Mouse (Mus musculus) hindbrain, embryonic 11.5 days (tissue): ENCODE results near the gene Gpnmb. TPM values are rescaled to one million over a fixed set of nuclear protein-coding genes. Genes with fewer than 3 reads are reported as not detected.

Experiments used
- ATAC-seq: fragments of 200-750 bp; cut with Nextera tagmentation; 2 replicates; pipeline ENCODE4 v1.8.0; 2017; ENCODE audit warnings: mild to moderate bottlenecking, moderate TSS enrichment, moderate library complexity; ENCODE audit not compliant: low FRiP score
- DNase-seq: peaks from one replicate; pipeline ENCODE4 v3.0.0-alpha.2; 2015; ENCODE audit warnings: low spot score
- H3K27ac ChIP-seq: fragments of 300-500 bp; sonication (generic); 2 replicates; pipeline ENCODE4 v1.5.1; 2014; ENCODE audit warnings: mild to moderate bottlenecking, low read depth, low read length
- H3K27me3 ChIP-seq: fragments of 300-500 bp; sonication (generic); 2 replicates; pipeline ENCODE4 v1.6.1; 2014; ENCODE audit warnings: mild to moderate bottlenecking, low read length, moderate library complexity, mixed read lengths; ENCODE audit not compliant: control insufficient read depth, insufficient read depth
- H3K36me3 ChIP-seq: fragments of 300-500 bp; sonication (generic); 2 replicates; pipeline ENCODE4 v1.6.1; 2014; ENCODE audit warnings: mild to moderate bottlenecking, low read length, moderate library complexity, mixed read lengths; ENCODE audit not compliant: control insufficient read depth, insufficient read depth
- H3K4me1 ChIP-seq: fragments of 300-500 bp; sonication (generic); replicated peaks from 2 replicates; pipeline ENCODE4 v1.6.1; 2014; ENCODE audit warnings: low read length, mixed read lengths; ENCODE audit not compliant: control insufficient read depth, insufficient read depth
- H3K4me2 ChIP-seq: fragments of 300-500 bp; sonication (generic); replicated peaks from 2 replicates; pipeline ENCODE4 v1.6.1; 2014; ENCODE audit warnings: mild to moderate bottlenecking, low read depth, low read length
- H3K4me3 ChIP-seq: fragments of 300-500 bp; sonication (generic); 2 replicates; pipeline ENCODE4 v1.5.1; 2014; ENCODE audit warnings: low read depth, low read length
- H3K9ac ChIP-seq: fragments of 300-500 bp; sonication (generic); 2 replicates; pipeline ENCODE4 v1.6.1; 2014; ENCODE audit warnings: low read depth, low read length
- H3K9me3 ChIP-seq: fragments of 300-500 bp; sonication (generic); 2 replicates; pipeline ENCODE4 v1.6.1; 2016; ENCODE audit warnings: low read length; ENCODE audit not compliant: control insufficient read depth
- WGBS: fragments of 180-500 bp; shearing (Covaris S2); extraction: QIAGEN DNeasy Blood & Tissue Kit; methylation state at CpG from one replicate; pipeline ENCODE4 v1.1.7; 2014; 5-methylcytosine and 5-hydroxymethylcytosine counted together
- polyA plus RNA-seq: library from polyadenylated mRNA; unstranded; fragments of >200 nt; fragmentation: Nextera tagmentation; extraction: Ambion mirVana; gene quantifications from 2 replicates; pipeline ENCODE4 v1.2.1, GENCODE M21; 2014

The Gpnmb gene
- polyA plus RNA-seq = 0.76 and 1.0 TPM in 2 replicates

GRCm38 (mm10) chr6:49036275-49037267 lies at the start of gene Gpnmb:
TSS of gene Gpnmb (plus strand) at chr6:49036546.
- ATAC-seq = no peak
- Histone ChIP-seq H3K27ac (no peak within 1 kb of the TSS), H3K27me3 (no peaks in the 10 kb centered on the region; the same call in 1 of the 2 replicates), H3K36me3 (no peaks in the 10 kb centered on the region), H3K4me3 (no peak within 1 kb of the TSS), H3K4me1 (no peaks in the 10 kb centered on the region), H3K9ac (no peak within 1 kb of the TSS), H3K4me2 (no peak within 1 kb of the TSS), H3K9me3 (no peaks in the 10 kb centered on the region)
- WGBS = 47% methylated on average over 28 of the region's 28 CpGs
- peak; percentile 9 for DNase-seq

DNA sequence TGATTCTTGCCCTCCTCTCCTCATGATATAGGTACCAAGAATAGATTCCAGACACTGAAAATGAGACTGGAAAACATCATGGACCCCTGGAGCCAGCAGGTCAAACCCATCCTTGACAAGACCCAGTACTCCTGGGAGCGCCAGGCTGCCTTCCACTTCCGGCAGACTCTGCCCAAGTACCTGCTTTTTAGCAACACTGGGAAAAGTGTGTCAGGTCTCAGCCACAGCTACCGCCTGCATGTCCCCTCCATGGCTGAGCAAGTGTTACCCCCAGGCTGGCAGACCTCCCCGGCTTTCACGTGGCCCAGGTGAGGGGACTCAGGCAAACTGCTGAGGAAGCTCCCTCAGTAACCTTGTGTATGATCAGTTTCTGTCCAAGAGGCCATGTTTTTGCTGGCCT lies 46.4 kb upstream of the Gpnmb start:
- Histone ChIP-seq H3K9ac (no peak overlapping the region), H3K36me3 (no peaks in the 10 kb centered on the region), H3K4me2 (no peak overlapping the region), H3K27me3 (no peaks in the 10 kb centered on the region), H3K4me3 (no peak overlapping the region), H3K4me1 (no peaks in the 10 kb centered on the region), H3K27ac (no peak overlapping the region), H3K9me3 (no peaks in the 10 kb centered on the region)
- 93% methylated on average over 5 of the region's 5 CpGs for WGBS
- DNase-seq = no peak
- no peak for ATAC-seq

- no peak overlapping the region for H3K4me3 ChIP-seq
- DNase-seq (no peak), ATAC-seq (no peak)
- 79% methylated on average over 4 of the region's 4 CpGs for WGBS
- no peaks in the 10 kb centered on the region for H3K36me3 ChIP-seq
- H3K4me2 ChIP-seq = no peak overlapping the region
- no peak overlapping the region for H3K27ac ChIP-seq
- H3K4me1 ChIP-seq = no peaks in the 10 kb centered on the region
- no peak overlapping the region for H3K9ac ChIP-seq
- H3K9me3 ChIP-seq = no peaks in the 10 kb centered on the region
- no peaks in the 10 kb centered on the region for H3K27me3 ChIP-seq
These were observed 44.4 kb upstream of the Gpnmb start for GRCm38 (mm10) chr6:48991991-48992390.

DNA sequence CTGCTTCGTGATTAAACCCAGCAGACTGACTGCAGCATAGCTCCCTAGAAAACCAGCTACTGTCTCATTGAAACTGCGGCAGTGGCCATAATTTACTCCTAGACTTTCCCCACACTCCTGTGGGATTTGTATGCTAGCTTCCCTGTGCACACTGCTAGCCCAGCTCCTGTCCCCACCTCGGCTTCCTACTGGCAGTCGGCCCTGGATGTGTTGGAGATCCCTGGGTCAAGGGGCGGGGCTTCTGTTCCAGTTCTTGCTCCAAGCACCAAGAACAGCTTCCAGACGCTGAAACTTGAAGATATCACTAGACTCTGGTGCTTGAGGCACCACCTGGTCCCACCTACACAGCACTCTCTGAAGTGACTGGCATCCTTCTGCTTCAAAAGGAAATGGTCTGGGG lies 38.2 kb upstream of the Gpnmb start:
- no peak overlapping the region for H3K4me3 ChIP-seq
- WGBS = 71% methylated on average over 6 of the region's 6 CpGs
- no peaks in the 10 kb centered on the region for H3K9me3 ChIP-seq
- ATAC-seq (no peak), DNase-seq (no peak)
- H3K4me1 ChIP-seq = no peaks in the 10 kb centered on the region
- H3K9ac ChIP-seq = no peak overlapping the region
- no peak overlapping the region for H3K27ac ChIP-seq
- H3K4me2 ChIP-seq = no peak overlapping the region
- H3K27me3 ChIP-seq = no peaks in the 10 kb centered on the region
- no peaks in the 10 kb centered on the region for H3K36me3 ChIP-seq

GRCm38 (mm10) chr6:48998796-48999195 lies 37.5 kb upstream of the Gpnmb start:
- H3K4me3 ChIP-seq = no peak overlapping the region
- H3K9ac ChIP-seq = no peak overlapping the region
- no peak overlapping the region for H3K27ac ChIP-seq
- DNase-seq (no peak), ATAC-seq (no peak)
- H3K36me3 ChIP-seq = no peaks in the 10 kb centered on the region
- no peaks in the 10 kb centered on the region for H3K27me3 ChIP-seq
- no peaks in the 10 kb centered on the region for H3K9me3 ChIP-seq
- WGBS = 88% methylated on average over 4 of the region's 4 CpGs
- H3K4me1 ChIP-seq = no peaks in the 10 kb centered on the region
- H3K4me2 ChIP-seq = no peak overlapping the region

DNA sequence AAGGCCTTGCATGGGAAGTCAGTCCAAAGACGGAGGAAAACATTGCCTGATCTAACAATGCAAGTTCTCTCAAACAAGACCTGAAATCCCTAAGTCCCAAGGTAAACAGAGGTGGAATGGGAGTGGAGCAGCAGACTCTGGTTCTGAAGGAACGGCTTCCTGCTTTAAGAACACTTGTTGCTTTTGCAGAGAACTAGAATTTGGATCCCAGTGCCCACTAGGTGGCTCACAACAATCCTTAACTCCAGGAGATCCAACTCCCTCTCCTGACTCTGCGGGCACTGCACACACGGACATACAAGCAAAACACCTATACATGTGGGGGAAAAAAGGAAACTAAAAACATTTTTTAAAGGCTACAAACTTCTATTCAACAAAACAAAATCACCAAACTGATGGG lies 33.0 kb upstream of the Gpnmb start:
- no peak for DNase-seq
- Histone ChIP-seq H3K9me3 (no peaks in the 10 kb centered on the region), H3K4me2 (no peak overlapping the region), H3K36me3 (no peaks in the 10 kb centered on the region), H3K9ac (no peak overlapping the region), H3K27me3 (no peaks in the 10 kb centered on the region), H3K27ac (no peak overlapping the region), H3K4me3 (no peak overlapping the region), H3K4me1 (no peaks in the 10 kb centered on the region)
- ATAC-seq = no peak
- 62% methylated on average over 4 of the region's 4 CpGs for WGBS

GRCm38 (mm10) chr6:49007981-49008380 lies 28.4 kb upstream of the Gpnmb start:
- Histone ChIP-seq H3K27ac (no peak overlapping the region), H3K4me3 (no peak overlapping the region), H3K4me2 (peak overlapping the region; percentile 34), H3K9me3 (no peaks in the 10 kb centered on the region), H3K9ac (no peak overlapping the region), H3K27me3 (no peaks in the 10 kb centered on the region), H3K4me1 (no peaks in the 10 kb centered on the region), H3K36me3 (no peaks in the 10 kb centered on the region)
- ATAC-seq = no peak
- DNase-seq = peak; percentile 85
- 3% methylated on average over 9 of the region's 9 CpGs for WGBS

GRCm38 (mm10) chr6:49008420-49009160 lies 27.8 kb upstream of the Gpnmb start:
- WGBS = 35% methylated on average over 13 of the region's 13 CpGs
- Histone ChIP-seq H3K4me2 (peak overlapping the region; percentile 34), H3K36me3 (no peaks in the 10 kb centered on the region), H3K4me3 (no peak overlapping the region), H3K4me1 (no peaks in the 10 kb centered on the region), H3K27me3 (no peaks in the 10 kb centered on the region), H3K9me3 (no peaks in the 10 kb centered on the region), H3K9ac (no peak overlapping the region), H3K27ac (no peak overlapping the region)
- ATAC-seq (no peak), DNase-seq (peak; percentile 3)
